Mouse (Mus musculus): ENCODE measurements around the gene Fbxo11.
"Not testable (repeated sequence)": the region's sequence is repeated elsewhere in the genome, so short reads cannot be mapped to it uniquely, and the experiment has no call there.

Fbxo11 gene

GRCm38 (mm10) chr17:87963081-87964075, 101.7 kb downstream of the Fbxo11 start:
- DNase-seq (ENCODE audit: low spot score in 2 of 2) = no peak

- DNase-seq (ENCODE audit: low spot score in 2 of 2) = not testable (repeated sequence)
Measured at GRCm38 (mm10) chr17:87959931-87960330, 105.2 kb downstream of the Fbxo11 start.

DNA sequence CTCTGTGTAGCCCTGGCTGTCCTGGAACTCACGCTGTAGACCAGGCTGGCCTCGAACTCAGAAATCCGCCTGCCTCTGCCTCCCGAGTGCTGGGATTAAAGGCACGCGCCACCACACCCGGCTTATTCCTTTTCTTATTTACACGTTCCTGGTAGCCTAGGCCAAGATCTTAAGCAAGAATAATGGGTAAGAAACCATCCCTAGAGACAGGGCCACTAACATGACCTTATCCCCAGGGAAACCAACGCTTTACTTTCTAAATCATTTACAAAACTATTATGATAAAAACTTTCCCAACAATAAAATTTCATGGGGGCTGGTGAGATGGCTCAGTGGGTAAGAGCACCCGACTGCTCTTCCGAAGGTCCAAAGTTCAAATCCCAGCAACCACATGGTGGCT, 105.7 kb downstream of the Fbxo11 start:
- not testable (repeated sequence) for DNase-seq (ENCODE audit: low spot score in 2 of 2)

GRCm38 (mm10) chr17:87958283-87958682, 106.8 kb downstream of the Fbxo11 start:
- no peak for DNase-seq (ENCODE audit: low spot score in 2 of 2)

- DNase-seq (ENCODE audit: low spot score in 2 of 2) = no peak
Measured at GRCm38 (mm10) chr17:87957096-87957840, 107.8 kb downstream of the Fbxo11 start.

DNA sequence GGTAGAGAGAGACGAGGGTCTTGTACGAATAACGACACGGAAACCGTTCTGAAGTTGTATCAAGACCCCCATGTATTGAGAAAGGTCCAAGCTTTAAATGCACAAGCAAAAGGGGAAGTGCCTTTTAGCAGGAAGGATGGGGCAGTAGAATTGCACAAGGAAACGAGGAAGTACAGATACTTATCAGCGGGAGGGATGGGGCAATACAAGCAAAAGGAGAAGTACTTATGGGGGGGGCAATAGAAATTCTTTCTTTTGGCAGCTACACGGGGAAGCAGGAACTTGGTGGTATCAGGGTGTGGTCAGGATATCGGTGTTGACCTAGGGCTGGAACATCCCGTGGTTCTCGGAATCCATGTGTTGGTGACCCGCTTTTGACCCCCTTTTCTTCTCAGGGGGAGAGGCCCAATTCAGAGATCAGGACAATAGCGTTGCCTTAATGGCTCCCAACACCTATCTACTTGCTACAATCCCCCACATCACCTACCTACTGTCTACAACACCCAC, 110.4 kb downstream of the Fbxo11 start:
- not testable (repeated sequence) for DNase-seq (ENCODE audit: low spot score in 2 of 2)

GRCm38 (mm10) chr17:87948965-87949584, 116.0 kb downstream of the Fbxo11 start:
- peak; percentile 61 to 82 for DNase-seq (ENCODE audit: low spot score in 2 of 2)
